Mouse (Mus musculus) intestine, postnatal 0 days (tissue): ENCODE data around the gene Calm1. TPM values are rescaled to one million over a fixed set of nuclear protein-coding genes. Genes with fewer than 3 reads are reported as not detected.

Experiments used
- ATAC-seq: fragments of 200-750 bp; cut with Nextera tagmentation; 2 replicates; pipeline ENCODE4 v1.8.0; 2017; ENCODE audit warnings: mild to moderate bottlenecking, moderate TSS enrichment, moderate library complexity
- H3K27ac ChIP-seq: fragments of 300-500 bp; sonication (generic); 2 replicates; pipeline ENCODE4 v1.5.1; 2014; ENCODE audit warnings: mild to moderate bottlenecking, low read depth, low read length, moderate library complexity
- H3K27me3 ChIP-seq: fragments of 300-500 bp; sonication (generic); replicated peaks from 2 replicates; pipeline ENCODE4 v1.6.1; 2014; ENCODE audit warnings: low read length, mixed read lengths; ENCODE audit not compliant: control insufficient read depth, insufficient read depth
- H3K36me3 ChIP-seq: fragments of 300-500 bp; sonication (generic); 2 replicates; pipeline ENCODE4 v1.6.1; 2014; ENCODE audit warnings: mild to moderate bottlenecking, moderate library complexity; ENCODE audit not compliant: control insufficient read depth, insufficient read depth
- H3K4me1 ChIP-seq: fragments of 300-500 bp; sonication (generic); replicated peaks from 2 replicates; pipeline ENCODE4 v1.6.1; 2014; ENCODE audit warnings: antibody characterized with exemption, low read length, mixed read lengths; ENCODE audit not compliant: control insufficient read depth, insufficient read depth
- H3K4me2 ChIP-seq: fragments of 300-500 bp; sonication (generic); replicated peaks from 2 replicates; pipeline ENCODE4 v1.6.1; 2014; ENCODE audit warnings: low read depth, mild to moderate bottlenecking, moderate library complexity
- H3K4me3 ChIP-seq: fragments of 300-500 bp; sonication (generic); 2 replicates; pipeline ENCODE4 v1.5.1; 2014; ENCODE audit warnings: low read depth, low read length
- H3K9ac ChIP-seq: fragments of 300-500 bp; sonication (generic); 2 replicates; pipeline ENCODE4 v1.6.1; 2014; ENCODE audit warnings: mild to moderate bottlenecking, low read depth, low read length
- H3K9me3 ChIP-seq: fragments of 300-500 bp; sonication (generic); 2 replicates; pipeline ENCODE4 v1.6.1; 2016; ENCODE audit warnings: mixed run types; ENCODE audit not compliant: control insufficient read depth
- CTCF ChIP-seq: sonication (generic); IDR thresholded peaks from 2 replicates; pipeline ENCODE4 v1.5.1; 2016; ENCODE audit warnings: low read depth, mild to moderate bottlenecking, control low read depth, antibody characterized with exemption, moderate library complexity
- WGBS: fragments of 180-500 bp; shearing (Covaris S2); extraction: QIAGEN DNeasy Blood & Tissue Kit; methylation state at CpG from one replicate; pipeline ENCODE4 v1.1.7; 2014; 5-methylcytosine and 5-hydroxymethylcytosine counted together
- polyA plus RNA-seq: library from polyadenylated mRNA; unstranded; fragments of >200 nt; fragmentation: Nextera tagmentation; extraction: Ambion mirVana; gene quantifications from 2 replicates; pipeline ENCODE4 v1.2.1, GENCODE M21; 2015

Gene Calm1
- polyA plus RNA-seq, 1 experiment from 2014 or later = 3,331 TPM

GRCm38 (mm10) chr12:100187756-100188430 lies 11.3 kb upstream of the Calm1 start:
- Histone ChIP-seq H3K27ac (peak overlapping the region; percentile 95), H3K4me2 (peak overlapping the region; percentile 93), H3K9ac (peak overlapping the region; percentile 72), H3K9me3 (no peaks in the 10 kb centered on the region; the same call in 1 of the 2 replicates), H3K4me1 (no peaks in the 10 kb centered on the region; the same call in 1 of the 2 replicates), H3K27me3 (no peaks in the 10 kb centered on the region), H3K4me3 (peak overlapping the region; percentile 57), H3K36me3 (no peaks in the 10 kb centered on the region)
- no peak for TF ChIP-seq CTCF
- WGBS = under 1% methylated on average over 29 of the region's 29 CpGs
- ATAC-seq = no peak

DNA sequence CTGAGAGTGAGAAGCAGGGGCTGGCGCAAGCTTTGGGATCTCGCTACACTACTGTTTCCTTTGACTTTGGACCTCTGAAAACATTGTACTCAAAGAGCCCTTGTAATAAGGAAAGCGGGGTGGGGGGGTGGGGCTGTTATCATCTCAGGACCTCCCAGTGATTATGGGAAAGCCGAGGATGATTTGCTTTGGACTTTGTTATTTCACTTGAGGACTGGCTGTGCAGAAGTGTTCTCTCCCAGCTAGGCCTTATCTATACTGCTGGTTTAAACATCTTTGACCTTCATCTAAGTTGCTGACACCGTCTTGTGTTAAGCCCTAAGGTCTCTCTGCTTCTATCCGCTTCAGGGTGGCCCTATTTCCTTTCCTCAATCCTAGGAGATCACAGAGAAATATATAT lies 8.4 kb upstream of the Calm1 start:
- no peak for TF ChIP-seq CTCF
- 27% methylated on average over 6 of the region's 6 CpGs for WGBS
- peak overlapping the region; percentile 21; the same call in 1 of the 2 replicates for H3K4me2 ChIP-seq
- ATAC-seq = peak; percentile 67
- H3K4me1 ChIP-seq = no peaks in the 10 kb centered on the region
- H3K9me3 ChIP-seq = no peaks in the 10 kb centered on the region
- no peak overlapping the region for H3K4me3 ChIP-seq
- H3K27me3 ChIP-seq = no peaks in the 10 kb centered on the region
- H3K27ac ChIP-seq = peak overlapping the region; percentile 65
- no peaks in the 10 kb centered on the region for H3K36me3 ChIP-seq
- no peak overlapping the region for H3K9ac ChIP-seq

DNA sequence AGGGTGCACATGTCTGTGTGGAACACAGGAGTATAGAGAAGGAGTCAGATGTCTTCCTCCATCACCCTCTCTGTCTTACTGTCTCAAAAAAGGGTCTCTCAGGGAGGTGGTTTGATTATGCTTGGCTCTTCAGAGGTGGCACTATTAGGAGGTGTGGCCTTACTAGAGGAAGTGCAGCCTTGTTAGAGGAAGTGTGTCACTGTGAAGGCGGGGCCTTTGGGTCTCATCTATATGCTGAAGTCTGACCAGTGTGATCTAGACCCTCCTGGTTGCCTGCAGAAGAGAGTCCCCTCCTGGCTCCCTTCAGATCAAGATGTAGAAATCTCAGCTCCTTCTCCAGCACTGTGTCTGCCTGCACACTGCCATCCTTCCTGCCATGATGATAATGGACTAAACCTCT lies 5.1 kb upstream of the Calm1 start:
- Histone ChIP-seq H3K9me3 (no peaks in the 10 kb centered on the region), H3K4me3 (no peak overlapping the region), H3K27me3 (no peaks in the 10 kb centered on the region), H3K9ac (no peak overlapping the region), H3K36me3 (no peaks in the 10 kb centered on the region), H3K4me1 (0 out of 2 replicates have a peak, but pooled peaks cover 3% of the 10 kb centered on the region), H3K27ac (no peak overlapping the region), H3K4me2 (no peak overlapping the region)
- TF ChIP-seq CTCF = no peak
- 88% methylated on average over 1 of the region's 1 CpGs for WGBS
- ATAC-seq = no peak

DNA sequence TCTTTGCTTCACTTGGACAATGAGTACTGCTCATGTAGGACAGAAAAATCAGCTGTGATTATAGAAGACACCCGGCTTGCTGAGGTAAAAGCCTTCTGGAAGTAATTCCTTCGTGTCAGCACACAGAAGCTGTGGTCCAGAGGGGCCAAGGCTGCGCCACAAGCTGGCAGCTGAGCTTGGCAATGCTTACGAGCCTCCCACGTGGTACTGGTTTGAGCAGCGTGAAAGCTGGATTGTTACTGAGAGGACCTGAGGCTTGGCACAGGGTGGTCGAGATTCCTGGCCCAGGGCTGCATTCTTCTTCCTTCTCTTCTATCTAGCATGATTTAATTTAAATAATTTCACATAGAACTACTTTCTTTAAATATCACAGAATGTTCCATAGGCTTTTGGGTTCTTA lies 2.4 kb upstream of the Calm1 start:
- H3K4me2 ChIP-seq = no peak overlapping the region
- H3K4me1 ChIP-seq = 0 out of 2 replicates have a peak, but pooled peaks cover 3% of the 10 kb centered on the region
- no peaks in the 10 kb centered on the region for H3K9me3 ChIP-seq
- no peak overlapping the region for H3K9ac ChIP-seq
- no peaks in the 10 kb centered on the region for H3K36me3 ChIP-seq
- H3K4me3 ChIP-seq = no peak overlapping the region
- H3K27me3 ChIP-seq = no peaks in the 10 kb centered on the region
- TF ChIP-seq CTCF = no peak
- WGBS = 75% methylated on average over 7 of the region's 7 CpGs
- no peak overlapping the region for H3K27ac ChIP-seq
- ATAC-seq = no peak

DNA sequence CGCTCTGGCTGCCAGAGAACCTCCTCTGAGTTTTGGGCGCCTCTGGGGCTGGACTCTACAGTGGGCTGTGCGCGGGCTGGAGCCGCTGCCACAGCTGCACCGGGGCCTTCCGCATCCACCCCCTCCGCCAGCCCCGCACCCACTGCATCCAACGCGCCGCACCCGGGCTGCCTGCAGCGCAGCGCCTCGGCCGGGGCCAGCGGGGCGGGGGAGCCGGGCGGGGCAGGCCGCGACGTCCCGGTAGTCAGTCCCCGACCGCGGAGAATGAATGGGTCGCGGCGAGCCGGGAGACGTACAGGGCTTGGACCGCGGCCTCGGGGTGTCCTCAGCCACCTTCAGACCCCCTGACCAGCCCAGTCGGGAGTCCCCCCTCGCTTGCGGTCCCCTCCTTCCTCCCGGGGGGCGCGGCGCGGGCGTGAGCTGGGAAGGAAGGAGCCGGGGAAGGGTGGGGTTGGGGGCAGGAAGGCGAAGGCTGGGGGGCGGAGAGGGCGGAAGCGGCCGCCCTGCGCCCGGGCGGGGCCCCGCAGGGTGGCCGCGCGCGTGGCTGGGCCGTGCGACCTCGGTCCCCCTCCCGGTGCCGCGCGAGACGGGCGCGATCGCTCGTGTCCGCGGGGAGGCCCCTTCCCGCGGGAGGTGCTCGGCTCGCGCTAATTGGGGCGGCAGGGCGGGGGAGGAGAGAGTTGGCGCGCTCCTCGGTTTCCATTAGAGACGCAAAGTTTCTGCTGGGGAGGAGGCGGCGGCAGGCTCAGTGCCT lies 833 bp downstream of the Calm1 start:
- no peak for TF ChIP-seq CTCF
- peak; percentile 64 for ATAC-seq
- peaks cover 24% of the 10 kb centered on the region for H3K36me3 ChIP-seq
- under 1% methylated on average over 53 of the region's 86 CpGs for WGBS
- H3K4me1 ChIP-seq = peaks cover 7% of the 10 kb centered on the region
- H3K9me3 ChIP-seq = no peaks in the 10 kb centered on the region
- peak overlapping the region; percentile 94 for H3K27ac ChIP-seq
- H3K9ac ChIP-seq = peak overlapping the region; percentile 92
- peak overlapping the region; percentile 97 for H3K4me2 ChIP-seq
- no peaks in the 10 kb centered on the region for H3K27me3 ChIP-seq
- peak overlapping the region; percentile 99 for H3K4me3 ChIP-seq

DNA sequence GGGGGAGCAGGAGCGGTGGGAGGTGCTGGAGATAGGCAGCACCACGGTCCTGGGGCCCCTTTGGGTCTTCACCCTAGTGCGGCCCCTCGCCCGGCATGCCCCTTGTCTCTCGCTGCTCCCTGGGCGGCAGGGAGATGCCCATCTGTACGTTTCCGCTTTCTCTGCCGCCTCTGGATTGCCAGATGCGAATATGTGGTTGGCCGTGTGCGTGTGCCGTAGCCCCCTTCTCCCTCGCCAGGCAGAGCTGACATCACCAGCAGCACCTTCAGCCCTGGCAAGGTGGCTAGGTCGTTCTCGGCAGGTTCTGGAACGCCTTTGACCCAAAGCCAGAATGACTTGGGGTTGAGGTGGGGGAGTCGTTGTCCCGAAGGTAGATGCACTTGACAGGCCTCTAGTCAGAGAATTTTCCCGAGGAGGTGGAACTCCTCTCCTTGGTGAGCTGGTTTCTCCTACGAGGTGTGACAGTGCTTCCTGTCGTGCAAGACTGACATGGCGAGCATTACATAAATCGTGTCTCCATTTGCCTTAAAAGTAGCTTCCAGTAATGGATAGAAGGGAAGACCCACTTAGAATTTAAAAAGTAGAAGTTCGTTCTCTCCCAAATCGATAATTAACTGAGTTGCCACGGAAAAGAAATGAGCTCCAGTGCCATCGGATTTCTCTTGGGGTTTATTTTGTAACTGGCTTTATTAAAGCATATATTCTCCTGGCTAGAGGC lies 1.6 kb downstream of the Calm1 start:
- H3K4me1 ChIP-seq = peaks cover 7% of the 10 kb centered on the region
- no peak; the same call in 1 of the 2 replicates for TF ChIP-seq CTCF
- H3K4me2 ChIP-seq = peak overlapping the region; percentile 97
- H3K27me3 ChIP-seq = no peaks in the 10 kb centered on the region
- H3K9ac ChIP-seq = peak overlapping the region; percentile 92
- peaks cover 32% of the 10 kb centered on the region for H3K36me3 ChIP-seq
- peak overlapping the region; percentile 94 for H3K27ac ChIP-seq
- no peaks in the 10 kb centered on the region for H3K9me3 ChIP-seq
- ATAC-seq = no peak; the same call in 1 of the 2 replicates
- H3K4me3 ChIP-seq = peak overlapping the region; percentile 99
- WGBS = 3% methylated on average over 28 of the region's 29 CpGs
